Mouse (Mus musculus) embryonic facial prominence, embryonic 15.5 days (tissue): ENCODE results near the gene 4933407L21Rik. TPM values are rescaled to one million over a fixed set of nuclear protein-coding genes. Genes with fewer than 3 reads are reported as not detected.

Experiments
- ATAC-seq: fragments of 200-750 bp; cut with Nextera tagmentation; 2 replicates; pipeline ENCODE4 v1.8.0; 2017; ENCODE audit warnings: low read depth, moderate TSS enrichment; ENCODE audit not compliant: insufficient number of reproducible peaks, low FRiP score, low TSS enrichment
- H3K27ac ChIP-seq: fragments of 300-500 bp; sonication (generic); replicated peaks from 2 replicates; pipeline ENCODE4 v1.5.1; 2015; ENCODE audit warnings: mild to moderate bottlenecking, inconsistent platforms
- H3K27me3 ChIP-seq: fragments of 300-500 bp; sonication (generic); 2 replicates; pipeline ENCODE4 v1.6.1; 2015; ENCODE audit warnings: inconsistent platforms
- H3K36me3 ChIP-seq: fragments of 300-500 bp; sonication (generic); 2 replicates; pipeline ENCODE4 v1.6.1; 2015; ENCODE audit warnings: mild to moderate bottlenecking, inconsistent platforms
- H3K4me1 ChIP-seq: fragments of 300-500 bp; sonication (generic); 2 replicates; pipeline ENCODE4 v1.6.1; 2015; ENCODE audit warnings: inconsistent platforms
- H3K4me2 ChIP-seq: fragments of 300-500 bp; sonication (generic); replicated peaks from 2 replicates; pipeline ENCODE4 v1.6.1; 2015; ENCODE audit warnings: mild to moderate bottlenecking, inconsistent platforms
- H3K4me3 ChIP-seq: fragments of 300-500 bp; sonication (generic); replicated peaks from 2 replicates; pipeline ENCODE4 v1.5.1; 2015; ENCODE audit warnings: mild to moderate bottlenecking, inconsistent platforms
- H3K9ac ChIP-seq: fragments of 300-500 bp; sonication (generic); 2 replicates; pipeline ENCODE4 v1.6.1; 2015; ENCODE audit warnings: inconsistent platforms
- H3K9me3 ChIP-seq: fragments of 300-500 bp; sonication (generic); replicated peaks from 2 replicates; pipeline ENCODE4 v1.6.1; 2016; ENCODE audit warnings: inconsistent platforms
- WGBS: fragments of 180-500 bp; shearing (Covaris S2); methylation state at CpG from one replicate; pipeline ENCODE4 v1.1.7; 2015; 5-methylcytosine and 5-hydroxymethylcytosine counted together
- polyA plus RNA-seq: library from polyadenylated mRNA; unstranded; fragments of >200 nt; fragmentation: Nextera tagmentation; extraction: Ambion mirVana; gene quantifications from 2 replicates; pipeline ENCODE4 v1.2.1, GENCODE M21; 2015

4933407L21Rik gene
- 0.45 and 1.2 TPM in 2 replicates for polyA plus RNA-seq

DNA sequence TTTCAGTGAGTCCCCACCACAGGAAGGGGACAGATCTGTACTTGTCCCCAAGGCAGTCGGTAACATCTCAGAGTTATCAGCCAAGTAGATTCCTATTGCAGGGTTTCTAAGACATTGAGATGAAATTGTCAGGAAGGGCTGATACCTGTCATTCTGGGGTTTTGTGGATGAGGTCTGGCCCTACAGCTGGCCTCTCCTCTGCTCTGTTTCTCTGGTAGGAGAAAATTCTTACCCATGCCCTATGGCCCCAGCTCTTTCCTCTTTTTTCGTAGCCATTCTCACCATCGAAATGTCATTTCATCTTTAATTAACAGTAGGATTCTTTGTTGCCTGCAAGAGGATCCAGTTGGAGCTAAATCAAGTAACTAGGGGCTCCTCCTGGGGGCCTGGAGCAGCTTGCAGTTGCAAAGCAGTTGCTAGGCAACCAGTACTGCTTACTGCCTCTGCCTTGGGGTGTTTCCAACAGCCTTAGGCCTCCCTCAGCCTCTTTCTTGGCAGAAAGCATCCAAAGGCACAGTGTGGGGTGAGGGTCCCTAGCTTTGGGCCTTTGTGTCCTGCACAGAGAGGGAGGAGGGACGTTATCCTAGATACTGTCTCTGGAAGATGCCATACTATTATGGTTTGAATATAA lies at the start of gene 4933407L21Rik:
TSS of gene 4933407L21Rik (plus strand) at position 427 of the 631 bp plus-strand sequence.
- no peak within 1 kb of the TSS for H3K27ac ChIP-seq
- H3K9me3 ChIP-seq = no peaks in the 10 kb centered on the region
- WGBS = 29% methylated on average over 4 of the region's 4 CpGs
- H3K4me2 ChIP-seq = no peak within 1 kb of the TSS
- H3K4me1 ChIP-seq = peaks cover 19% of the 10 kb centered on the region
- no peaks in the 10 kb centered on the region for H3K27me3 ChIP-seq
- H3K4me3 ChIP-seq = no peak within 1 kb of the TSS
- no peak within 1 kb of the TSS for H3K9ac ChIP-seq
- H3K36me3 ChIP-seq = no peaks in the 10 kb centered on the region
- peak; percentile 61; the same call in 1 of the 2 replicates for ATAC-seq

DNA sequence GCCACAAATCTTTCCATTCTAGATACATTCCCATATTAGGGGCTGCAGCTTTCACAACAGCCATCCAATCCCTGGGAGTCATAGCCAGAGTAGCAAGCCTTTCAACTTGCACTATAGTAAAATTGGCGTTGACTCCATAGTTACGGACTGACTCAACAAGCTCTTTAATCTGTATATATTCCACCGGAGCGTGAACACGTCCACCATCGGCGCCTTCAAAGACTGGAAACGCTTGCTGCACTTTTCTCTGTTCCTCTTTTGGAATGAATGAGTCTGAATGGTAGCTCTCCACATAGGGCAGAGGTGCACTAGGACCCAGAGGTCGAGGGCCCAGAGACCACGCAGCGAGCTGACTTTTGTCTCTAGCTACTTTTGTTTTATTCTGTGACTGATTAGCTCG lies 46.3 kb upstream of the 4933407L21Rik start:
- Histone ChIP-seq H3K27me3 (no peaks in the 10 kb centered on the region), H3K36me3 (no peaks in the 10 kb centered on the region), H3K9me3 (no peaks in the 10 kb centered on the region; the same call in 1 of the 2 replicates), H3K9ac (no peak overlapping the region), H3K4me3 (no peak overlapping the region), H3K4me2 (no peak overlapping the region), H3K27ac (no peak overlapping the region), H3K4me1 (no peaks in the 10 kb centered on the region)
- WGBS = 89% methylated on average over 12 of the region's 12 CpGs
- ATAC-seq = no peak

DNA sequence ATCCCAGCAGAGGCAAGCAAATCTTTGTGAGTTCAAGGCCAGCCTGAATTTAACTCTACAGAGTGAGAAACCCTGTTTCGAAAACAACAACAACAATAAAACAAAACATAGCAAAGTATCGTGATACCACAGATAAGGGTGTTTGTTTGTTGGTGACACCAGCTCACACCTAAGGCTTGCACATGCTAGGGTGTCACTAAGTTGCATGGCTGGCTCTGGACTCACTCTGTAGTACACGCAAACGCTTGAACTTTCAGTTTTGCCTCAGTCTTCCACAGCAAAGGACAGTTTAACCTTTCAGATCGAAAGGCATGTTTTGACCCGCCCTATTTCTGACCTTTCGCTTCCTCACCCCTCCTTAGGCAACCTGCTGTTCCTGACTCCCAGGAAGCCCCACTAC lies 41.1 kb upstream of the 4933407L21Rik start:
- WGBS = 87% methylated on average over 7 of the region's 7 CpGs
- no peak overlapping the region for H3K27ac ChIP-seq
- H3K36me3 ChIP-seq = no peaks in the 10 kb centered on the region
- H3K9ac ChIP-seq = no peak overlapping the region
- ATAC-seq = no peak
- no peaks in the 10 kb centered on the region for H3K9me3 ChIP-seq
- H3K27me3 ChIP-seq = no peaks in the 10 kb centered on the region
- H3K4me2 ChIP-seq = no peak overlapping the region
- H3K4me1 ChIP-seq = no peaks in the 10 kb centered on the region
- H3K4me3 ChIP-seq = no peak overlapping the region

DNA sequence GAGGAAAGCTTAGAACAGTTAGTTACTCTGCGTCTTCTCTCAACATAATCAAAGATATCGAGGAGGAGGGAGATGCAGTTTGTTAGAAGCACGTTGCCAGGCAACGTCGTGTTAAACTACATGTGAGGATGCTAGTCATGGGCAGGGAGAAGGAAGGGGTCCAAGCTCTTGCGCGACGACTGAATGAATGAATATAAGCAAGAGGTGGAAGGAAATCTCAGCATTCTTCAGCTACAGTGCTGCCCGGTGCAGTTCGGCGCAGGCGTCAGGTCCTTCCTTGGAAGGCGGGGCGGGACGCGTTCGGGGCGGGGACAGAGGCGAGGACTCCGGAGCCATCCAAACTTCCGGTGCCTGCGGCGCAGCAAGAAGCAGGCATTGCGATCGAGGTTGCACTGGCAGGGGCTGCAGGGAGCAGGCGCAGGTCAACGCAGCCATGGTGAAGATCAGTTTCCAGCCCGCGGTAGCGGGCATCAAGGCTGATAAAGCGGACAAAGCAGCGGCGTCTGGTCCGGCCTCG lies 34.0 kb upstream of the 4933407L21Rik start, which contains the start of gene Itm2c:
TSS of gene Itm2c (plus strand) at position 51 of the 517 bp plus-strand sequence.
- ATAC-seq = peak; percentile 80
- peak within 1 kb of the TSS; percentile 63 for H3K4me2 ChIP-seq
- peak within 1 kb of the TSS; percentile 88 for H3K27ac ChIP-seq
- peaks cover 47% of the 10 kb centered on the region for H3K4me1 ChIP-seq
- H3K9ac ChIP-seq = peak within 1 kb of the TSS; percentile 61
- no peaks in the 10 kb centered on the region for H3K36me3 ChIP-seq
- H3K4me3 ChIP-seq = peak within 1 kb of the TSS; percentile 70
- no peaks in the 10 kb centered on the region for H3K9me3 ChIP-seq
- no peaks in the 10 kb centered on the region for H3K27me3 ChIP-seq
- 1% methylated on average over 35 of the region's 35 CpGs for WGBS

DNA sequence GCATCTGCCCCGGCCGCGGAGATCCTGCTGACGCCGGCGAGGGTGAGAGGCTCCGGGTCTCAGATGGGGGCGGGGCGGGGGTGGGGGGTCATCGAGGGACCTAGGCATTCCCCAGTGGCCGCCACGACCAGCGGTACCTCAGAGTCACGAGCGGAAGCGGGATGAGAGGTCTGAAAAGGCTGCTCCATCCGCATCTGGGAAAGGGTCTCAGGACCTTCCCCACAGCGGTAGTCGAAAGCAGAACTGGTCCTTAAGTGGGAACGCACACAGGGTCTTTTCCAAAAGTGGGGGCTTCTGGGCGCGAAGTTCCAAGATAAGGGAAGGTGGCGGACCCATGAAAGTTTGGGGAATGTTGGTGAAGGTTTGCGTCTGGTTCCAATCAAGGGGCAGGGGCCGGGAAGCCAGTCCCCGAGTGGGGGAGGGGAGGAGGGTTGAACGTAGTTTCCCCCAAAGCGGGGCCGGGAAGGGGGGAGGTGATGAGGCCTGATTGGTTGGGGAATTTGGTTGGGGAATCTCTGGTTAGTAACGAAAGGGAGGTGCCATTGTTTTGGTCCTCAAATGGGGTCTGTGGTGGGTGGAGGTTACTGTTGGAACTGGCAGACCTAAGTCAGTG lies 33.4 kb upstream of the 4933407L21Rik start:
- 0 out of 2 replicates have a peak, but pooled peaks have one; percentile 41 for ATAC-seq
- WGBS = under 1% methylated on average over 30 of the region's 30 CpGs
- Histone ChIP-seq H3K4me3 (peak overlapping the region; percentile 70), H3K9me3 (no peaks in the 10 kb centered on the region), H3K4me2 (peak overlapping the region; percentile 63), H3K27ac (peak overlapping the region; percentile 88), H3K9ac (peak overlapping the region; percentile 61), H3K36me3 (no peaks in the 10 kb centered on the region), H3K27me3 (no peaks in the 10 kb centered on the region), H3K4me1 (peaks cover 53% of the 10 kb centered on the region)

DNA sequence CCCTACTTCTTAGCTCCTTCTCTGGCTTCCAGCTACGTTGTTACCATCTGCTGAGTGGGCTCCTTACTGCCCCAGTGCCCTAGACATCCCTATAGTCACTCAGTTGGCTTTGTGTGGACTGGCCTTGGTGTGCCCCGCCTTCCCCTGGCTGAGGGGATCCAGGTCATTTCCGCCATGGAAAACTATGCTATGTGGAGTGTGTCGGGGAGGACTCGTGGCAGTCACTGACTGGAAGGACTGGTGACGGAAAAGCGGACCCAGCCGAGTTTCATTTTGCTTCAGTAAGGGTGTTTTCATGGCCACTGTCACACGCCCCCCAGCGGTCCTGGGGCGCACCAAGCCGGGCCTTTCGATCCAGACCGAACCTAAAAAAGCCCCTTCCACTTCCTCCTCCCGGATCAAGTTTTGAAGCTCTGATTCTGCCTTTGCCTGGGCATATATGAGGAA lies 32.9 kb upstream of the 4933407L21Rik start:
- Histone ChIP-seq H3K9ac (peak overlapping the region; percentile 61), H3K4me3 (peak overlapping the region; percentile 70), H3K27ac (peak overlapping the region; percentile 88), H3K9me3 (no peaks in the 10 kb centered on the region), H3K36me3 (no peaks in the 10 kb centered on the region), H3K27me3 (no peaks in the 10 kb centered on the region), H3K4me2 (peak overlapping the region; percentile 63), H3K4me1 (peaks cover 58% of the 10 kb centered on the region)
- peak; percentile 56; the same call in 1 of the 2 replicates for ATAC-seq
- WGBS = 2% methylated on average over 15 of the region's 15 CpGs

DNA sequence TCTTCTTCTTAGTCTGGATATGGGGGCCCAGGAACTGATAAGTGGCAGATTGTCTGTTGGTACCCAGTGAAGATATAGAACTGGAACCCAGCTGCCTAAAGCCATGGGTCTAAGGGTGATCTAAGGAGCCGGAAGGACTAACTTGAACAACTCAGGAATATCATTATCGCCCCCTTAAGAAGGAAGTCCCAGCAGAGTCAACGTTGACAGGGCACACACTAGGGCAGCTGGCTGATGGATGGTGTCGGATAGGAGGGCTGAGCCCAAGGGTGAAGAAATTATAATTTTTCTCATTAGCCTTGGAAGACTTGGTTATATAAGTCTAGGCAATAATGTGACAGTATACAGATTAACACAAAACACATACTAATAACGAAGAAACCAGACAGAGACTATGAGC lies 32.2 kb upstream of the 4933407L21Rik start:
- Histone ChIP-seq H3K9ac (no peak overlapping the region), H3K4me1 (peaks cover 65% of the 10 kb centered on the region), H3K4me3 (peak overlapping the region; percentile 70), H3K36me3 (no peaks in the 10 kb centered on the region), H3K27ac (peak overlapping the region; percentile 88), H3K9me3 (no peaks in the 10 kb centered on the region), H3K27me3 (no peaks in the 10 kb centered on the region), H3K4me2 (peak overlapping the region; percentile 63)
- 68% methylated on average over 5 of the region's 5 CpGs for WGBS
- ATAC-seq = no peak

DNA sequence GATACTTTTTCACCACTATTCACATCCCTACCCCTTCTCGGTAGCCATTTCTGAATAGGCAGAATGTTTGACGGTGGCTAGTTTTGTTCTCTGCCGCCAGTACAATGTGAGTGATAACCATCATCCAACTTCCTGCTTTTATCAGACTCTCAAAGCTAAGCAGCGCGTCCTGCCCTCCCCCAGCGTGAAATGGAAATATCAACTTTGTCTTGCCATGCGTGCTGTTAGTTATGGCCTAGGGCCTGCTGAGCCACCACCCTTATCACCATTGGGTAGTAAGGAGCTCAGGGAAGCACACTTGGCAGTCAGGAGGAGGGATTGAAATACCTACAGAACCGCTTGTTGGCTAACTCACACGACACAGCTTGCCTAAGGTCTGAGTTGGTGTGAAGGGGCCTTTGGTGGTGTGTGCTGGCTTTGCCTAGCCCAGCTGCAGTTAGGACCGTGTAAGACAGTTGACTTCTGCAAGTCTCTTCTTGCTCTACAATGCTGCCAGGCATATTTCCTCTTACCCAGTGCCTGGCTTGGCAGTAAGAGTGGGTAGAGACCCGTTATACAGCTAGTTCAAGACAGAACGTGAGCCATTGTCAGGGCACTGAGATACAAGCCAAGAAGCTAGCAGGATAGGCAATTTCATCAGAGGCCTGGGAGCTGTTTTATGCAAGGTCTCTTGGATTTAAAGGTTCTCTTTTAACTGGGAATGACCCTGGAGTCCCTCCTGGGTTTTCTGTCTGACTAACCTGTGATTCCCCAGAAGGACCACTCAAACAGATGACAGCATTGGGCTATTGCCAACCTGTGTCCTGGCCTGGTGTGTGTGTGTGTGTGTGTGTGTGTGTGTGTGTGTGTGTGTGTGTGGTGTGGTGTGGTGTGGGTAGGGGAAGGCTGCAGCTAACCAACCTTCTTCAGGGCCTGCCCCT lies 31.2 kb upstream of the 4933407L21Rik start:
- 39% methylated on average over 12 of the region's 12 CpGs for WGBS
- no peaks in the 10 kb centered on the region for H3K36me3 ChIP-seq
- H3K4me3 ChIP-seq = no peak overlapping the region; the same call in 1 of the 2 replicates
- no peak for ATAC-seq
- peak overlapping the region; percentile 81 for H3K27ac ChIP-seq
- H3K4me2 ChIP-seq = peak overlapping the region; percentile 63
- H3K27me3 ChIP-seq = no peaks in the 10 kb centered on the region
- H3K4me1 ChIP-seq = peaks cover 75% of the 10 kb centered on the region
- no peak overlapping the region for H3K9ac ChIP-seq
- no peaks in the 10 kb centered on the region for H3K9me3 ChIP-seq

DNA sequence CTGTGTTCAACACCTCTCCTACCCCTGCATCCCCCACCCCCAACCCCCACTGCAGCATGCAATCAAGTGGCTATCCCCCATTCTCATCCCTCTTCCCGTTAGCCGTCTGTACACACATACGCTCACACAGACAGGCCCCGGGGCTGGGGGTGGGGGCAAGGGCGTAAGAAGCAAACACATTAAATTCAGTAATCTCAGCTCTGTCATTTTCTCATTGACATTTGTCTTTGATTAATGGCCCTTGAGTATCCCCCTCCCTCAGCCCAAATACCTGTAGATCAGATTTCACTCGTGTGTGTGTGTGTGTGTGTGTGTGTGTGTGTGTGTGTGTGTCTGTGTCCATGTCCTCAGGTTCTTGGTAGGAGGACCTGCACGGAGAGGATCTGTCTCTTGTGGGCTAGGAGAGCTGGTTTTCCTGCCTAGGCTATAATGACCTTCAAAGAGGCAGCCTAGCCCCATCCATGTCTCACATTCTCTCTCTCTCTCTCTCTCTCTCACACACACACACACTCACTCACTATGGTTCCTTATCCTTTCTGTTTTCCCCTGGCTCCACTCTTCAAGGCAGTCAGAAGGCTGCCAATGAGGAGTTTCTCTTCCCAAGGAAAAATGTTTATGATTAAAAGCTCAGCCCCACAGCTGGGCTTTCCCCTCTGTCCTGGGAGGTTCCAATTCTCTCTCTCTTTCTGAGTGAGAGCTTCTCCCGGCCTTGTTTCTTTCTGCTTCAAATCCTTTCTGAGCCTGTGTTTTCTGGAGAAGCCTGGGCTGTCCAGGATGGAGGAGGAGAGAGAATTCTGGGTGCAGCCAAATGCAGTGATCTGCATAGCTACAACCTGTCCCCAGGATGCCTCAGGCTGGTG lies 30.2 kb upstream of the 4933407L21Rik start:
- Histone ChIP-seq H3K4me2 (peak overlapping the region; percentile 63), H3K4me3 (0 out of 2 replicates have a peak overlapping the region, but pooled peaks have one; percentile 0), H3K4me1 (peaks cover 79% of the 10 kb centered on the region), H3K27ac (peak overlapping the region; percentile 81), H3K9ac (no peak overlapping the region), H3K36me3 (peaks cover 4% of the 10 kb centered on the region), H3K27me3 (no peaks in the 10 kb centered on the region), H3K9me3 (no peaks in the 10 kb centered on the region)
- WGBS = 13% methylated on average over 8 of the region's 8 CpGs
- ATAC-seq = no peak

DNA sequence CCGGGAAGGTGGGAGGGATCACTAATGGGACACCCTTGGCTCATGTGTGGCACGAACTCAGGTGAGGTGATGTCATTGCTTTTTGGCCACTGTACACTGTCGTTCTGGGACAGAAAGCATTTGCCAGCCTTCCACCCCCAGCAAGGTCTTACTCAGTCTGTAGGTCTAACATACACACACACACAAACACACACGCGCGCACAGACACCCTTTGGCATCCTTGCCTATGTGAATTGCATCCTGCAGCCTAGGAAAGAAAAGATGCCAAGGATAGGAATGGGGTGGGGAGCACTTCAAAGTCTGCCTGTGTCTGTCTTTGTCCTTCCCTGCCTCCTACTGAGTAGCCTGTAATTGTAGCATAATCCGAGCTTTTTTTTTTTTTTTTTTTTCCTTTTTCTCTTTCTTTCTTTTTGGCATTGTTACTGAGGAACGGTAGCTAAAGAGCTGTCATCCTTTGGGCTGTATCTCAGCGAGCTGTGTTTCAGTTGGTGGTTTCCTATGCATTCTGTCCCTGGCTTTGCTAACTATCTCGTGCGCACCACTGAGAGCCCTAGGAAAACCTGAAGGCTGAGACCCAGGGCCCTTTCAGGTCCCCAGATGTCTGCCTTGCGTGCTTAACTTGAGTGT lies 29.4 kb upstream of the 4933407L21Rik start:
- Histone ChIP-seq H3K4me3 (no peak overlapping the region), H3K27ac (peak overlapping the region; percentile 81), H3K36me3 (peaks cover 11% of the 10 kb centered on the region), H3K27me3 (no peaks in the 10 kb centered on the region), H3K9me3 (no peaks in the 10 kb centered on the region), H3K9ac (no peak overlapping the region), H3K4me1 (peaks cover 75% of the 10 kb centered on the region), H3K4me2 (peak overlapping the region; percentile 15)
- WGBS = 37% methylated on average over 12 of the region's 12 CpGs
- ATAC-seq = no peak
